Mouse (Mus musculus): Measurements from ENCODE around the gene Vwa7. TPM values are rescaled to one million over a fixed set of nuclear protein-coding genes. Genes with fewer than 3 reads are reported as not detected.

Vwa7 gene
- polyA plus RNA-seq, 1 experiment from 2014 or later, result 0.27 TPM

GRCm38 (mm10) chr17:35049561-35050016 is 33.2 kb downstream of the Vwa7 start, which contains the start of gene Clic1:
TSS of gene Clic1 (plus strand) at chr17:35049966.
- peak; percentile 88 for DNase-seq (ENCODE audit: low spot score)
- Histone ChIP-seq H3K4me2 (ENCODE audit: low read depth, low read length, severe bottlenecking) (peak within 1 kb of the TSS; percentile 88), H3K9ac (ENCODE audit: low read length) (peak within 1 kb of the TSS; percentile 79), H3K27ac (ENCODE audit: low read depth, low read length) (peak within 1 kb of the TSS; percentile 86), H3K27me3 (ENCODE audit: control insufficient read depth, insufficient read depth, low read length) (no peaks in the 10 kb centered on the region), H3K9me3 (ENCODE audit: control insufficient read depth, low read length) (no peaks in the 10 kb centered on the region; the same call in none of the 2 replicates), H3K4me1 (replicated peaks; ENCODE audit: control insufficient read depth, insufficient read depth, low read length) (peaks cover 32% of the 10 kb centered on the region), H3K4me3 (ENCODE audit: low read depth, low read length) (peak within 1 kb of the TSS; percentile 58), H3K36me3 (ENCODE audit: control insufficient read depth, insufficient read depth, low read length) (peaks cover 5% of the 10 kb centered on the region)
- peak; percentile 5; the same call in 1 of the 2 replicates for ATAC-seq (replicated peaks; ENCODE audit: low FRiP score)
- 1% methylated on average over 11 of the region's 11 CpGs for WGBS

- Histone ChIP-seq H3K27ac (ENCODE audit: low read depth, low read length) (peak overlapping the region; percentile 86), H3K27me3 (ENCODE audit: control insufficient read depth, insufficient read depth, low read length) (no peaks in the 10 kb centered on the region), H3K4me3 (ENCODE audit: low read depth, low read length) (peak overlapping the region; percentile 58), H3K4me2 (ENCODE audit: low read depth, low read length, severe bottlenecking) (peak overlapping the region; percentile 88), H3K36me3 (ENCODE audit: control insufficient read depth, insufficient read depth, low read length) (peaks cover 5% of the 10 kb centered on the region), H3K4me1 (replicated peaks; ENCODE audit: control insufficient read depth, insufficient read depth, low read length) (peaks cover 32% of the 10 kb centered on the region), H3K9me3 (ENCODE audit: control insufficient read depth, low read length) (no peaks in the 10 kb centered on the region; the same call in none of the 2 replicates), H3K9ac (ENCODE audit: low read length) (peak overlapping the region; percentile 79)
- WGBS, result 2% methylated on average over 27 of the region's 27 CpGs
- ATAC-seq (replicated peaks; ENCODE audit: low FRiP score) (no peak), DNase-seq (ENCODE audit: low spot score) (peak; percentile 82)
Observed at GRCm38 (mm10) chr17:35050126-35050750, 33.9 kb downstream of the Vwa7 start.

GRCm38 (mm10) chr17:35051156-35052086 is 35.0 kb downstream of the Vwa7 start:
- Histone ChIP-seq H3K4me2 (ENCODE audit: low read depth, low read length, severe bottlenecking) (peak overlapping the region; percentile 88), H3K36me3 (ENCODE audit: control insufficient read depth, insufficient read depth, low read length) (peaks cover 11% of the 10 kb centered on the region), H3K9ac (ENCODE audit: low read length) (peak overlapping the region; percentile 74), H3K27me3 (ENCODE audit: control insufficient read depth, insufficient read depth, low read length) (no peaks in the 10 kb centered on the region), H3K9me3 (ENCODE audit: control insufficient read depth, low read length) (no peaks in the 10 kb centered on the region; the same call in none of the 2 replicates), H3K4me1 (replicated peaks; ENCODE audit: control insufficient read depth, insufficient read depth, low read length) (peaks cover 29% of the 10 kb centered on the region), H3K27ac (ENCODE audit: low read depth, low read length) (peak overlapping the region; percentile 91), H3K4me3 (ENCODE audit: low read depth, low read length) (peak overlapping the region; percentile 58)
- DNase-seq (ENCODE audit: low spot score) (peak; percentile 81), ATAC-seq (replicated peaks; ENCODE audit: low FRiP score) (peak; percentile 43)
- 2% methylated on average over 21 of the region's 21 CpGs for WGBS

- 87% methylated on average over 12 of the region's 12 CpGs for WGBS
- ATAC-seq (replicated peaks; ENCODE audit: low FRiP score), result no peak
- Histone ChIP-seq H3K27ac (ENCODE audit: low read depth, low read length) (peak overlapping the region; percentile 91), H3K4me1 (replicated peaks; ENCODE audit: control insufficient read depth, insufficient read depth, low read length) (peaks cover 25% of the 10 kb centered on the region), H3K36me3 (ENCODE audit: control insufficient read depth, insufficient read depth, low read length) (peaks cover 11% of the 10 kb centered on the region), H3K4me2 (ENCODE audit: low read depth, low read length, severe bottlenecking) (peak overlapping the region; percentile 88), H3K4me3 (ENCODE audit: low read depth, low read length) (peak overlapping the region; percentile 58; the same call in 1 of the 2 replicates), H3K27me3 (ENCODE audit: control insufficient read depth, insufficient read depth, low read length) (no peaks in the 10 kb centered on the region), H3K9me3 (ENCODE audit: control insufficient read depth, low read length) (no peaks in the 10 kb centered on the region; the same call in none of the 2 replicates), H3K9ac (ENCODE audit: low read length) (peak overlapping the region; percentile 74)
- DNase-seq (ENCODE audit: low spot score), result no peak
Observed at GRCm38 (mm10) chr17:35052271-35052798, 36.0 kb downstream of the Vwa7 start.

GRCm38 (mm10) chr17:35055691-35056495 is 39.5 kb downstream of the Vwa7 start:
- no peak overlapping the region for H3K4me2 ChIP-seq (ENCODE audit: low read depth, low read length, severe bottlenecking)
- 95% methylated on average over 7 of the region's 7 CpGs for WGBS
- H3K4me1 ChIP-seq (replicated peaks; ENCODE audit: control insufficient read depth, insufficient read depth, low read length), result peaks cover 21% of the 10 kb centered on the region
- ATAC-seq (replicated peaks; ENCODE audit: low FRiP score), result no peak
- H3K36me3 ChIP-seq (ENCODE audit: control insufficient read depth, insufficient read depth, low read length), result peaks cover 11% of the 10 kb centered on the region
- DNase-seq (ENCODE audit: low spot score), result no peak
- no peak overlapping the region for H3K9ac ChIP-seq (ENCODE audit: low read length)
- no peaks in the 10 kb centered on the region; the same call in none of the 2 replicates for H3K9me3 ChIP-seq (ENCODE audit: control insufficient read depth, low read length)
- no peaks in the 10 kb centered on the region for H3K27me3 ChIP-seq (ENCODE audit: control insufficient read depth, insufficient read depth, low read length)
- no peak overlapping the region for H3K27ac ChIP-seq (ENCODE audit: low read depth, low read length)
- no peak overlapping the region for H3K4me3 ChIP-seq (ENCODE audit: low read depth, low read length)

GRCm38 (mm10) chr17:35057090-35057489 is 40.7 kb downstream of the Vwa7 start:
- peaks cover 14% of the 10 kb centered on the region for H3K4me1 ChIP-seq (replicated peaks; ENCODE audit: control insufficient read depth, insufficient read depth, low read length)
- H3K4me3 ChIP-seq (ENCODE audit: low read depth, low read length), result no peak overlapping the region
- H3K4me2 ChIP-seq (ENCODE audit: low read depth, low read length, severe bottlenecking), result no peak overlapping the region
- DNase-seq (ENCODE audit: low spot score), result no peak
- no peak overlapping the region for H3K27ac ChIP-seq (ENCODE audit: low read depth, low read length)
- H3K9ac ChIP-seq (ENCODE audit: low read length), result no peak overlapping the region
- WGBS, result 78% methylated on average over 3 of the region's 3 CpGs
- no peak for ATAC-seq (replicated peaks; ENCODE audit: low FRiP score)
- H3K36me3 ChIP-seq (ENCODE audit: control insufficient read depth, insufficient read depth, low read length), result peaks cover 18% of the 10 kb centered on the region
- H3K27me3 ChIP-seq (ENCODE audit: control insufficient read depth, insufficient read depth, low read length), result no peaks in the 10 kb centered on the region
- no peaks in the 10 kb centered on the region; the same call in none of the 2 replicates for H3K9me3 ChIP-seq (ENCODE audit: control insufficient read depth, low read length)

GRCm38 (mm10) chr17:35058316-35058715 is 41.9 kb downstream of the Vwa7 start:
- WGBS, result 78% methylated on average over 9 of the region's 9 CpGs
- DNase-seq (ENCODE audit: low spot score) (no peak), ATAC-seq (replicated peaks; ENCODE audit: low FRiP score) (0 out of 2 replicates have a peak, but pooled peaks have one; percentile 1)
- H3K27me3 ChIP-seq (ENCODE audit: control insufficient read depth, insufficient read depth, low read length), result no peaks in the 10 kb centered on the region
- peaks cover 18% of the 10 kb centered on the region for H3K36me3 ChIP-seq (ENCODE audit: control insufficient read depth, insufficient read depth, low read length)
- no peak overlapping the region; the same call in 1 of the 2 replicates for H3K27ac ChIP-seq (ENCODE audit: low read depth, low read length)
- H3K9ac ChIP-seq (ENCODE audit: low read length), result peak overlapping the region; percentile 23; the same call in 1 of the 2 replicates
- peak overlapping the region; percentile 73; the same call in 1 of the 2 replicates for H3K4me2 ChIP-seq (ENCODE audit: low read depth, low read length, severe bottlenecking)
- H3K9me3 ChIP-seq (ENCODE audit: control insufficient read depth, low read length), result no peaks in the 10 kb centered on the region; the same call in none of the 2 replicates
- H3K4me1 ChIP-seq (replicated peaks; ENCODE audit: control insufficient read depth, insufficient read depth, low read length), result peaks cover 12% of the 10 kb centered on the region
- no peak overlapping the region; the same call in 1 of the 2 replicates for H3K4me3 ChIP-seq (ENCODE audit: low read depth, low read length)
